Mouse (Mus musculus): Measurements from ENCODE around the gene Rasl11a. TPM values are rescaled to one million over a fixed set of nuclear protein-coding genes. Genes with fewer than 3 reads are reported as not detected.

Gene Rasl11a
- polyA plus RNA-seq, 1 experiment from 2014 or later, result 7.6 TPM

- no peak overlapping the region for H3K9ac ChIP-seq
- H3K27ac ChIP-seq, result no peak overlapping the region
- H3K4me1 ChIP-seq (replicated peaks; ENCODE audit: control insufficient read depth, insufficient read depth, low read length), result peaks cover 7% of the 10 kb centered on the region
- H3K4me3 ChIP-seq (replicated peaks; ENCODE audit: low read length), result no peak overlapping the region
- WGBS, result 55% methylated on average over 12 of the region's 12 CpGs
- peaks cover 57% of the 10 kb centered on the region for H3K36me3 ChIP-seq (replicated peaks; ENCODE audit: control insufficient read depth, insufficient read depth)
- H3K9me3 ChIP-seq (ENCODE audit: control insufficient read depth, low read length), result no peaks in the 10 kb centered on the region
- no peak for ATAC-seq (ENCODE audit: low FRiP score)
- no peak for DNase-seq (ENCODE audit: low spot score)
- H3K4me2 ChIP-seq (replicated peaks), result no peak overlapping the region
- H3K27me3 ChIP-seq (ENCODE audit: control insufficient read depth, insufficient read depth, low read length), result no peaks in the 10 kb centered on the region
Measured at GRCm38 (mm10) chr5:146838836-146839648, 5.8 kb upstream of the Rasl11a start.

GRCm38 (mm10) chr5:146839760-146840159, 5.1 kb upstream of the Rasl11a start:
- Histone ChIP-seq H3K9me3 (ENCODE audit: control insufficient read depth, low read length) (no peaks in the 10 kb centered on the region), H3K9ac (no peak overlapping the region), H3K4me3 (replicated peaks; ENCODE audit: low read length) (no peak overlapping the region), H3K27ac (no peak overlapping the region), H3K4me1 (replicated peaks; ENCODE audit: control insufficient read depth, insufficient read depth, low read length) (peaks cover 5% of the 10 kb centered on the region; the same call in 1 of the 2 replicates), H3K27me3 (ENCODE audit: control insufficient read depth, insufficient read depth, low read length) (no peaks in the 10 kb centered on the region), H3K36me3 (replicated peaks; ENCODE audit: control insufficient read depth, insufficient read depth) (peaks cover 49% of the 10 kb centered on the region), H3K4me2 (replicated peaks) (no peak overlapping the region)
- DNase-seq (ENCODE audit: low spot score) (no peak), ATAC-seq (ENCODE audit: low FRiP score) (no peak)
- 47% methylated on average over 5 of the region's 5 CpGs for WGBS

GRCm38 (mm10) chr5:146840422-146840821, 4.4 kb upstream of the Rasl11a start:
- H3K4me3 ChIP-seq (replicated peaks; ENCODE audit: low read length), result no peak overlapping the region
- H3K9ac ChIP-seq, result no peak overlapping the region
- DNase-seq (ENCODE audit: low spot score) (no peak), ATAC-seq (ENCODE audit: low FRiP score) (no peak)
- no peaks in the 10 kb centered on the region for H3K27me3 ChIP-seq (ENCODE audit: control insufficient read depth, insufficient read depth, low read length)
- 87% methylated on average over 4 of the region's 4 CpGs for WGBS
- H3K4me1 ChIP-seq (replicated peaks; ENCODE audit: control insufficient read depth, insufficient read depth, low read length), result peaks cover 7% of the 10 kb centered on the region
- peaks cover 43% of the 10 kb centered on the region for H3K36me3 ChIP-seq (replicated peaks; ENCODE audit: control insufficient read depth, insufficient read depth)
- no peak overlapping the region for H3K4me2 ChIP-seq (replicated peaks)
- H3K9me3 ChIP-seq (ENCODE audit: control insufficient read depth, low read length), result no peaks in the 10 kb centered on the region
- no peak overlapping the region for H3K27ac ChIP-seq

GRCm38 (mm10) chr5:146841301-146841700, 3.6 kb upstream of the Rasl11a start:
- DNase-seq (ENCODE audit: low spot score) (no peak), ATAC-seq (ENCODE audit: low FRiP score) (no peak)
- peaks cover 34% of the 10 kb centered on the region for H3K36me3 ChIP-seq (replicated peaks; ENCODE audit: control insufficient read depth, insufficient read depth)
- H3K27me3 ChIP-seq (ENCODE audit: control insufficient read depth, insufficient read depth, low read length), result no peaks in the 10 kb centered on the region
- H3K4me1 ChIP-seq (replicated peaks; ENCODE audit: control insufficient read depth, insufficient read depth, low read length), result peaks cover 15% of the 10 kb centered on the region
- H3K4me2 ChIP-seq (replicated peaks), result no peak overlapping the region
- H3K9me3 ChIP-seq (ENCODE audit: control insufficient read depth, low read length), result no peaks in the 10 kb centered on the region
- H3K27ac ChIP-seq, result no peak overlapping the region
- no peak overlapping the region for H3K4me3 ChIP-seq (replicated peaks; ENCODE audit: low read length)
- no peak overlapping the region for H3K9ac ChIP-seq
- WGBS, result 94% methylated on average over 5 of the region's 5 CpGs

GRCm38 (mm10) chr5:146841996-146842395, 2.9 kb upstream of the Rasl11a start:
- Histone ChIP-seq H3K4me1 (replicated peaks; ENCODE audit: control insufficient read depth, insufficient read depth, low read length) (peaks cover 15% of the 10 kb centered on the region), H3K36me3 (replicated peaks; ENCODE audit: control insufficient read depth, insufficient read depth) (peaks cover 27% of the 10 kb centered on the region), H3K9ac (no peak overlapping the region), H3K9me3 (ENCODE audit: control insufficient read depth, low read length) (no peaks in the 10 kb centered on the region), H3K4me2 (replicated peaks) (no peak overlapping the region), H3K4me3 (replicated peaks; ENCODE audit: low read length) (no peak overlapping the region), H3K27ac (no peak overlapping the region), H3K27me3 (ENCODE audit: control insufficient read depth, insufficient read depth, low read length) (no peaks in the 10 kb centered on the region)
- ATAC-seq (ENCODE audit: low FRiP score), result no peak
- 93% methylated on average over 4 of the region's 4 CpGs for WGBS
- no peak for DNase-seq (ENCODE audit: low spot score)

GRCm38 (mm10) chr5:146844301-146844941, 450 bp upstream of the Rasl11a start:
- DNase-seq (ENCODE audit: low spot score) (peak; percentile 24), ATAC-seq (ENCODE audit: low FRiP score) (peak; percentile 47; the same call in 1 of the 2 replicates)
- H3K9ac ChIP-seq, result peak overlapping the region; percentile 63
- peak overlapping the region; percentile 98 for H3K4me2 ChIP-seq (replicated peaks)
- no peaks in the 10 kb centered on the region for H3K9me3 ChIP-seq (ENCODE audit: control insufficient read depth, low read length)
- peak overlapping the region; percentile 62 for H3K27ac ChIP-seq
- peak overlapping the region; percentile 60 for H3K4me3 ChIP-seq (replicated peaks; ENCODE audit: low read length)
- peaks cover 3% of the 10 kb centered on the region; the same call in 1 of the 2 replicates for H3K36me3 ChIP-seq (replicated peaks; ENCODE audit: control insufficient read depth, insufficient read depth)
- WGBS, result 10% methylated on average over 6 of the region's 6 CpGs
- no peaks in the 10 kb centered on the region for H3K27me3 ChIP-seq (ENCODE audit: control insufficient read depth, insufficient read depth, low read length)
- H3K4me1 ChIP-seq (replicated peaks; ENCODE audit: control insufficient read depth, insufficient read depth, low read length), result peaks cover 15% of the 10 kb centered on the region

- no peaks in the 10 kb centered on the region for H3K9me3 ChIP-seq (ENCODE audit: control insufficient read depth, low read length)
- peaks cover 15% of the 10 kb centered on the region for H3K4me1 ChIP-seq (replicated peaks; ENCODE audit: control insufficient read depth, insufficient read depth, low read length)
- H3K36me3 ChIP-seq (replicated peaks; ENCODE audit: control insufficient read depth, insufficient read depth), result no peaks in the 10 kb centered on the region
- no peak overlapping the region for H3K27ac ChIP-seq
- H3K9ac ChIP-seq, result no peak overlapping the region
- no peak for DNase-seq (ENCODE audit: low spot score)
- H3K4me3 ChIP-seq (replicated peaks; ENCODE audit: low read length), result peak overlapping the region; percentile 60; the same call in 1 of the 2 replicates
- no peak for ATAC-seq (ENCODE audit: low FRiP score)
- WGBS, result 78% methylated on average over 2 of the region's 2 CpGs
- H3K27me3 ChIP-seq (ENCODE audit: control insufficient read depth, insufficient read depth, low read length), result no peaks in the 10 kb centered on the region
- H3K4me2 ChIP-seq (replicated peaks), result peak overlapping the region; percentile 98
Measured at GRCm38 (mm10) chr5:146846489-146846888, 1.6 kb downstream of the Rasl11a start.

- DNase-seq (ENCODE audit: low spot score) (no peak), ATAC-seq (ENCODE audit: low FRiP score) (no peak)
- 96% methylated on average over 4 of the region's 4 CpGs for WGBS
- no peaks in the 10 kb centered on the region for H3K36me3 ChIP-seq (replicated peaks; ENCODE audit: control insufficient read depth, insufficient read depth)
- no peak overlapping the region for H3K4me3 ChIP-seq (replicated peaks; ENCODE audit: low read length)
- H3K4me2 ChIP-seq (replicated peaks), result no peak overlapping the region
- no peaks in the 10 kb centered on the region for H3K27me3 ChIP-seq (ENCODE audit: control insufficient read depth, insufficient read depth, low read length)
- H3K27ac ChIP-seq, result no peak overlapping the region
- no peaks in the 10 kb centered on the region for H3K9me3 ChIP-seq (ENCODE audit: control insufficient read depth, low read length)
- H3K9ac ChIP-seq, result no peak overlapping the region
- H3K4me1 ChIP-seq (replicated peaks; ENCODE audit: control insufficient read depth, insufficient read depth, low read length), result peaks cover 15% of the 10 kb centered on the region
Measured at GRCm38 (mm10) chr5:146848936-146849582, 4.2 kb downstream of the Rasl11a start.

- Histone ChIP-seq H3K4me1 (replicated peaks; ENCODE audit: control insufficient read depth, insufficient read depth, low read length) (0 out of 2 replicates have a peak, but pooled peaks cover 5% of the 10 kb centered on the region), H3K9ac (no peak overlapping the region), H3K4me3 (replicated peaks; ENCODE audit: low read length) (no peak overlapping the region), H3K27ac (no peak overlapping the region), H3K27me3 (ENCODE audit: control insufficient read depth, insufficient read depth, low read length) (no peaks in the 10 kb centered on the region), H3K4me2 (replicated peaks) (no peak overlapping the region), H3K9me3 (ENCODE audit: control insufficient read depth, low read length) (no peaks in the 10 kb centered on the region), H3K36me3 (replicated peaks; ENCODE audit: control insufficient read depth, insufficient read depth) (no peaks in the 10 kb centered on the region)
- no peak for DNase-seq (ENCODE audit: low spot score)
- ATAC-seq (ENCODE audit: low FRiP score), result no peak
- WGBS, result 96% methylated on average over 3 of the region's 3 CpGs
Measured at GRCm38 (mm10) chr5:146856106-146856505, 11.2 kb downstream of the Rasl11a start.

All from hindbrain, embryonic 14.5 days (tissue).